ENCODE assay signal across 24 mouse cellular contexts in the genomic region with DNA sequence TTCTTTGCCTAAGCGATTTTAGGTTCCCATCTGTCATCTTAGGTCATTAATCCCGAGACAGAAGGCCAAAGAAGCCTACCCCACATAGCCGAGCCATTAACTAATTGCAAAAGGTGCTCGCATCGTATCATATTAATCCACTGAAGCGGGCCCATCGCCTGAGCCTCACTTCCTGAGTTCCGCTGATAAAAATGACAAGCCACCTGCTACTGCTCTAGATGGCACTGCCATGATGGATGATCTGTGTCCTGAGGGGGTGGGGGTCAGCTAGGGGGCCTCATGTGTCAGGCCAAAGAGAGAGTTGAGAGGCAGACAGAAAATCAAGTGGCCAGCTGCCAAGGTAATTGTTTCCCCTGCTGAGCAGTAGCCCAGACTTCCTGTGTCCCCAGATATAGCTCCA.
DNase-seq lines count a peak whose midpoint lies in the region; ATAC-seq lines count a peak whose summit lies in the region.
"Had no signal": no experiment of that assay in that cellular context is flagged by ENCODE, and none has a peak within 500 bp of the region (broad histone marks: within the 10 kb centered on the region; RNA-seq: fewer than 3 reads in every experiment).

No protein-coding gene starts in this region.

- DNase-seq in embryonic facial prominence, embryonic 14.5 days (ENCODE audit: low spot score), result peak; percentile 4
- DNase-seq in embryonic facial prominence, embryonic 10.5 days (ENCODE audit: low spot score), result no peak
- no peak for DNase-seq in kidney, adult 9 months
- DNase-seq in lung, postnatal 25 days (ENCODE audit: low spot score), result no peak
- DNase-seq in retina, postnatal 1 day, result peak; percentile 79
- DNase-seq: adrenal gland, adult 2 months; adrenal gland, postnatal 14 days; cerebellum, adult 11 months; embryo, embryonic 11 days; gastrocnemius, postnatal 25 days; heart, adult 18-20 months; heart, postnatal 10 days; heart, postnatal 36 days had no signal

- no peak overlapping the region for H3K9ac ChIP-seq in embryonic facial prominence, embryonic 14.5 days (ENCODE audit: low read depth, low read length)
- no peak overlapping the region for H3K9ac ChIP-seq in kidney, embryonic 16.5 days (replicated peaks; ENCODE audit: low read length)
- H3K9ac ChIP-seq in lung, embryonic 16.5 days (ENCODE audit: low read length), result no peak overlapping the region
- no peak overlapping the region for H3K9ac ChIP-seq in forebrain, embryonic 16.5 days (replicated peaks; ENCODE audit: low read depth, low read length)
- H3K9ac ChIP-seq: embryonic facial prominence, embryonic 15.5 days; heart, embryonic 12.5 days; heart, embryonic 15.5 days; hindbrain, embryonic 13.5 days had no signal

- 63% methylated on average over 8 of the region's 8 CpGs for WGBS in embryonic facial prominence, embryonic 14.5 days
- WGBS in embryonic facial prominence, embryonic 10.5 days, result 82% methylated on average over 8 of the region's 8 CpGs
- WGBS in kidney, embryonic 16.5 days, result 32% methylated on average over 8 of the region's 8 CpGs
- WGBS in lung, embryonic 16.5 days, result 44% methylated on average over 8 of the region's 8 CpGs
- WGBS in forebrain, embryonic 16.5 days, result 77% methylated on average over 8 of the region's 8 CpGs

- no peaks in the 10 kb centered on the region for H3K36me3 ChIP-seq in embryonic facial prominence, embryonic 14.5 days (ENCODE audit: control insufficient read depth, insufficient read depth, low read length)
- no peaks in the 10 kb centered on the region for H3K36me3 ChIP-seq in embryonic facial prominence, embryonic 10.5 days (replicated peaks)
- no peaks in the 10 kb centered on the region for H3K36me3 ChIP-seq in kidney, embryonic 16.5 days (ENCODE audit: insufficient read depth, low read length)
- H3K36me3 ChIP-seq in lung, embryonic 16.5 days (ENCODE audit: control insufficient read depth, insufficient read depth, low read length), result no peaks in the 10 kb centered on the region
- H3K36me3 ChIP-seq in forebrain, embryonic 16.5 days (ENCODE audit: control insufficient read depth, insufficient read depth), result no peaks in the 10 kb centered on the region
- H3K36me3 ChIP-seq: embryonic facial prominence, embryonic 15.5 days; heart, embryonic 12.5 days; heart, embryonic 15.5 days; hindbrain, embryonic 10.5 days; hindbrain, embryonic 13.5 days had no signal

- no peak overlapping the region for H3K4me3 ChIP-seq in embryonic facial prominence, embryonic 14.5 days (ENCODE audit: low read depth, low read length)
- H3K4me3 ChIP-seq in embryonic facial prominence, embryonic 10.5 days, result no peak overlapping the region
- no peak overlapping the region for H3K4me3 ChIP-seq in kidney, embryonic 16.5 days (ENCODE audit: low read length)
- no peak overlapping the region for H3K4me3 ChIP-seq in lung, embryonic 16.5 days (ENCODE audit: low read length)
- H3K4me3 ChIP-seq in forebrain, embryonic 16.5 days (replicated peaks; ENCODE audit: low read length), result no peak overlapping the region
- H3K4me3 ChIP-seq: embryonic facial prominence, embryonic 15.5 days; heart, embryonic 12.5 days; heart, embryonic 15.5 days; hindbrain, embryonic 10.5 days; hindbrain, embryonic 13.5 days had no signal

- no peak overlapping the region for H3K27ac ChIP-seq in embryonic facial prominence, embryonic 14.5 days (replicated peaks; ENCODE audit: low read depth, low read length)
- H3K27ac ChIP-seq in embryonic facial prominence, embryonic 10.5 days (replicated peaks), result no peak overlapping the region
- no peak overlapping the region for H3K27ac ChIP-seq in kidney, embryonic 16.5 days (ENCODE audit: low read length)
- no peak overlapping the region for H3K27ac ChIP-seq in lung, embryonic 16.5 days (ENCODE audit: low read length)
- no peak overlapping the region for H3K27ac ChIP-seq in forebrain, embryonic 16.5 days (ENCODE audit: low read length)
- H3K27ac ChIP-seq: embryonic facial prominence, embryonic 15.5 days; heart, embryonic 15.5 days; hindbrain, embryonic 10.5 days; hindbrain, embryonic 13.5 days had no signal

- no peaks in the 10 kb centered on the region for H3K4me1 ChIP-seq in embryonic facial prominence, embryonic 14.5 days (ENCODE audit: control insufficient read depth, insufficient read depth, low read length)
- H3K4me1 ChIP-seq in embryonic facial prominence, embryonic 10.5 days, result no peaks in the 10 kb centered on the region
- no peaks in the 10 kb centered on the region for H3K4me1 ChIP-seq in kidney, embryonic 16.5 days (ENCODE audit: insufficient read depth, low read length)
- no peaks in the 10 kb centered on the region for H3K4me1 ChIP-seq in lung, embryonic 16.5 days (replicated peaks; ENCODE audit: control insufficient read depth, insufficient read depth, low read length)
- H3K4me1 ChIP-seq in forebrain, embryonic 16.5 days (replicated peaks; ENCODE audit: control insufficient read depth, insufficient read depth, low read length), result peaks cover 4% of the 10 kb centered on the region; the same call in 1 of the 2 replicates
- H3K4me1 ChIP-seq: embryonic facial prominence, embryonic 15.5 days; heart, embryonic 12.5 days; hindbrain, embryonic 10.5 days had no signal

- no peaks in the 10 kb centered on the region; the same call in 1 of the 2 replicates for H3K27me3 ChIP-seq in embryonic facial prominence, embryonic 14.5 days (replicated peaks; ENCODE audit: control insufficient read depth, insufficient read depth, low read length)
- H3K27me3 ChIP-seq in embryonic facial prominence, embryonic 10.5 days (replicated peaks; ENCODE audit: low read depth, poor library complexity, severe bottlenecking), result peaks cover 87% of the 10 kb centered on the region
- H3K27me3 ChIP-seq in kidney, embryonic 16.5 days (ENCODE audit: insufficient read depth, low read length), result peaks cover 3% of the 10 kb centered on the region; the same call in 1 of the 2 replicates
- no peaks in the 10 kb centered on the region for H3K27me3 ChIP-seq in lung, embryonic 16.5 days (ENCODE audit: control insufficient read depth, insufficient read depth, low read depth, low read length)
- no peaks in the 10 kb centered on the region; the same call in 1 of the 2 replicates for H3K27me3 ChIP-seq in forebrain, embryonic 16.5 days (replicated peaks; ENCODE audit: control insufficient read depth, insufficient read depth, low read length)
- H3K27me3 ChIP-seq: heart, embryonic 15.5 days had no signal

- ATAC-seq in embryonic facial prominence, embryonic 14.5 days (ENCODE audit: low read depth), result no peak
- peak; percentile 57; the same call in 1 of the 2 replicates for ATAC-seq in kidney, embryonic 16.5 days (ENCODE audit: low FRiP score, low TSS enrichment)
- peak; percentile 17; the same call in 1 of the 2 replicates for ATAC-seq in lung, embryonic 16.5 days (ENCODE audit: low read depth)
- ATAC-seq in forebrain, embryonic 16.5 days, result no peak
- ATAC-seq: CD4-positive, CD25-positive, alpha-beta regulatory T cell, adult 4 months; forebrain, embryonic 14.5 days; hindbrain, embryonic 16.5 days had no signal

- no peaks in the 10 kb centered on the region for H3K9me3 ChIP-seq in embryonic facial prominence, embryonic 14.5 days (ENCODE audit: control insufficient read depth, low read length)
- no peaks in the 10 kb centered on the region for H3K9me3 ChIP-seq in embryonic facial prominence, embryonic 10.5 days
- peaks cover 3% of the 10 kb centered on the region; the same call in 1 of the 2 replicates for H3K9me3 ChIP-seq in kidney, embryonic 16.5 days (ENCODE audit: low read length)
- H3K9me3 ChIP-seq in lung, embryonic 16.5 days (ENCODE audit: control insufficient read depth, low read length), result no peaks in the 10 kb centered on the region
- no peaks in the 10 kb centered on the region for H3K9me3 ChIP-seq in forebrain, embryonic 16.5 days (ENCODE audit: control insufficient read depth, low read length)
- H3K9me3 ChIP-seq: embryonic facial prominence, embryonic 15.5 days; heart, embryonic 12.5 days; heart, embryonic 15.5 days; hindbrain, embryonic 10.5 days; hindbrain, embryonic 13.5 days had no signal

- H3K4me2 ChIP-seq in embryonic facial prominence, embryonic 14.5 days (ENCODE audit: low read depth, low read length), result no peak overlapping the region
- no peak overlapping the region for H3K4me2 ChIP-seq in kidney, embryonic 16.5 days (replicated peaks; ENCODE audit: low read depth, low read length)
- no peak overlapping the region for H3K4me2 ChIP-seq in lung, embryonic 16.5 days (ENCODE audit: low read depth, low read length)
- no peak overlapping the region for H3K4me2 ChIP-seq in forebrain, embryonic 16.5 days (ENCODE audit: low read length)
- H3K4me2 ChIP-seq: embryonic facial prominence, embryonic 15.5 days; heart, embryonic 12.5 days; heart, embryonic 15.5 days; hindbrain, embryonic 13.5 days had no signal

Comparison
In these comparisons a context has a peak if more than half of its experiments do, and no peak if none do; other contexts are left out.
1. DNase-seq: peak in embryonic facial prominence, embryonic 14.5 days (single experiment) and retina, postnatal 1 day (single experiment); none in embryonic facial prominence, embryonic 10.5 days (single experiment), kidney, adult 9 months (single experiment) and lung, postnatal 25 days (single experiment).
2. ATAC-seq: peak in kidney, embryonic 16.5 days (single experiment) and lung, embryonic 16.5 days (single experiment); none in embryonic facial prominence, embryonic 14.5 days (single experiment) and forebrain, embryonic 16.5 days (single experiment).